Mouse (Mus musculus) forebrain, embryonic 12.5 days (tissue): ENCODE data around the gene Rhox3a. TPM values are rescaled to one million over a fixed set of nuclear protein-coding genes. Genes with fewer than 3 reads are reported as not detected.
"Not testable (repeated sequence)": the region's sequence is repeated elsewhere in the genome, so short reads cannot be mapped to it uniquely, and the experiment has no call there.

ENCODE experiments used
- ATAC-seq: fragments of 200-750 bp; cut with Nextera tagmentation; 2 replicates; pipeline ENCODE4 v1.8.0; 2017; ENCODE audit warnings: moderate TSS enrichment; ENCODE audit not compliant: low FRiP score
- H3K27ac ChIP-seq: fragments of 300-500 bp; sonication (generic); 2 replicates; pipeline ENCODE4 v1.5.1; 2016; ENCODE audit warnings: mild to moderate bottlenecking
- H3K27me3 ChIP-seq: fragments of 300-500 bp; sonication (generic); 2 replicates; pipeline ENCODE4 v1.6.1; 2016; ENCODE audit warnings: mild to moderate bottlenecking
- H3K36me3 ChIP-seq: fragments of 300-500 bp; sonication (generic); replicated peaks from 2 replicates; pipeline ENCODE4 v1.6.1; 2016; ENCODE audit warnings: mild to moderate bottlenecking
- H3K4me1 ChIP-seq: fragments of 300-500 bp; sonication (generic); 2 replicates; pipeline ENCODE4 v1.6.1; 2016
- H3K4me2 ChIP-seq: fragments of 300-500 bp; sonication (generic); 2 replicates; pipeline ENCODE4 v1.6.1; 2016; ENCODE audit warnings: mild to moderate bottlenecking, moderate library complexity
- H3K4me3 ChIP-seq: fragments of 300-500 bp; sonication (generic); replicated peaks from 2 replicates; pipeline ENCODE4 v1.5.1; 2016; ENCODE audit warnings: mild to moderate bottlenecking
- H3K9ac ChIP-seq: fragments of 300-500 bp; sonication (generic); 2 replicates; pipeline ENCODE4 v1.6.1; 2016; ENCODE audit warnings: mild to moderate bottlenecking
- H3K9me3 ChIP-seq: fragments of 300-500 bp; sonication (generic); 2 replicates; pipeline ENCODE4 v1.6.1; 2016
- WGBS: fragments of 180-500 bp; shearing (Covaris S2); methylation state at CpG from one replicate; pipeline ENCODE4 v1.1.7; 2016; 5-methylcytosine and 5-hydroxymethylcytosine counted together
- polyA plus RNA-seq: library from polyadenylated mRNA; unstranded; fragments of >200 nt; fragmentation: Nextera tagmentation; extraction: Ambion mirVana; gene quantifications from 2 replicates; pipeline ENCODE4 v1.2.1, GENCODE M21; 2016

Rhox3a gene
- not detected in 2 replicates for polyA plus RNA-seq

DNA sequence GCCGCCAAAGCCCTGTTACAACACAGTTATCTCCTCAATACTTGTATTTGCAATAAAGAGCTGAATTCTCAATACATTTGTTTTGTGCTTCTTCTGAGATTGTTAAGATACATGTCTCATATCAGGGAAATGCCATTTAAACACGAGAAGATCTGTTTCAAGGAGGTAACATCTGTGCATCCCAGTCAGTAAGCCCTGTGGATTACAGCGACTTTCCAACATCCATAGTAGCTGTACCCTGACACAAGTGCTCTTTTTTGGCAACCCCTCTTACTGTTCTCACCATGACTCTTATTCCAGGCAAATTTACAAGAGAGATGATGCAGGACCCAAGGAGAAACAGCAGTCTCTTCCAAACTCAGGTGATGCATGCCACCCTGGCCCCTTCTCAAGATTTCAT lies at the start of gene Rhox3a:
Rhox3a (plus strand) TSS at position 301 of the 400 bp plus-strand sequence.
- H3K4me2 ChIP-seq, H3K4me1 ChIP-seq, H3K36me3 ChIP-seq, H3K9me3 ChIP-seq, H3K4me3 ChIP-seq, H3K27ac ChIP-seq, H3K9ac ChIP-seq, H3K27me3 ChIP-seq, ATAC-seq: not testable (repeated sequence)
- WGBS: 73% methylated on average over 1 of the region's 3 CpGs

DNA sequence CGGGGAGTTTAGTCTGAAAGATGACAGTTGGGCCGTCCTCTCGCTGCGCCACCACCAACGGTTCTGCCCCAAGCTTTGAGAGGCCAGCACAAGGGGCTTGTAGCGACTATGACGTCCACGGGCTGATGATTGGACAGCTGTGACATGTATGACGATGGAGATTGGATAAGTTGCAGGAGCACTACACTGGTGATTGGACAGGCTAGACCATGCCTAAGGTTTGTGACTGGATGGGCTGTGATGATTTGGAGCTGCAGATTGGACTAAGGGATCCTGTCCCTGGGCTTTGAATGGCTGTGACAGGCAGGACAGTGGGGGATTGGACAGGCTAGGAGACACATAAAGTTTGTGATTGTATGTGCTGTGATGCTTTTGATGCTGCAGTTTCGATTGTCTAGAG lies 38.8 kb upstream of the Rhox3a start, which contains the start of gene Gm9:
Gm9 (minus strand) TSS at position 101 of the 400 bp plus-strand sequence.
- no peak for ATAC-seq
- 89% methylated on average over 10 of the region's 10 CpGs for WGBS
- Histone ChIP-seq H3K27ac (no peak within 1 kb of the TSS), H3K4me1 (no peaks in the 10 kb centered on the region), H3K27me3 (no peaks in the 10 kb centered on the region), H3K36me3 (no peaks in the 10 kb centered on the region), H3K9ac (no peak within 1 kb of the TSS), H3K4me3 (no peak within 1 kb of the TSS), H3K9me3 (no peaks in the 10 kb centered on the region), H3K4me2 (no peak within 1 kb of the TSS)

DNA sequence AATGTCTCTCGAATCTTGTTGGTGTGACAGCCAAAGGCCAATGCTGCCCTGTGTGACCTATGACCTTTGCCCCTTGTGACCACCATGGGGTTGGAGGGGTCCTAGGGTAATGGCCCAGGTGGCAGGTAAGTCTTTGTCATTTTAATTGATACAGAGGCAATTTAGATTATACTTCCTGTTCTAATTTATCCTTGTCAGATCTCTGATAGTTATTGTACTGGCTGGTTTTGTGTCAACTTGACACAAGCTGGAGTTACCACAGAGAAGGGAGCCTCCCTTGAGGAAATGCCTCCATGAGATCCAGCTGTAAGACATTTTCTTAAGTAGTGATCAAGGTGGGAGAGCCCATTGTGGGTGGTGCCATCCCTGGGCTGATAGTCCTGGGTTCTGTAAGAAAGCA lies 27.6 kb upstream of the Rhox3a start, which contains the start of gene Rhox1:
Rhox1 (minus strand) TSS at position 101 of the 400 bp plus-strand sequence.
- H3K36me3 ChIP-seq, ATAC-seq, H3K9ac ChIP-seq, H3K27ac ChIP-seq, H3K4me1 ChIP-seq, H3K4me3 ChIP-seq, H3K9me3 ChIP-seq, H3K4me2 ChIP-seq, H3K27me3 ChIP-seq: not testable (repeated sequence)
- 84% methylated on average over 1 of the region's 1 CpGs for WGBS

DNA sequence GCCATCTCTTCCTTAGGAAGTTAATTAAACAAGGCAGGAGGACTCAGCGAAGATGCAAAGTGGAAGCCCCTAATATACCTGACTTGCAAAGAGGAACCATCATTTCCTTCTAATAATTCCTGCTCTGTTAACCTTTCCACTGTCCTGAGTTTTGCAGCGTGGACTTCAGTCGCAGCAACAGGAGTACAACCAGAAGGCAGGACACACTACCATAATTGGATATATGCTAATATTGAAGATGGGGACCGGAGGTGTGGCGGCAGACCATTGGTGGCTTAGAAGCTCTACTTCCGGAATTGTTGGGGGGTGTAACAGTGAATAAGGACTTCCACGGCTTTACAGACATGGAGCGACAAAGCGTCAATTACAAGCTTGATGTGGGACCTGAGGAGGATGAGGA lies 5.0 kb upstream of the Rhox3a start, which contains the start of gene Rhox2a:
Rhox2a (plus strand) TSS at position 301 of the 400 bp plus-strand sequence.
- H3K9ac ChIP-seq, H3K4me3 ChIP-seq, H3K4me2 ChIP-seq, H3K27me3 ChIP-seq, H3K27ac ChIP-seq, H3K9me3 ChIP-seq, H3K36me3 ChIP-seq, ATAC-seq, H3K4me1 ChIP-seq: not testable (repeated sequence)
- 86% methylated on average over 1 of the region's 9 CpGs for WGBS

DNA sequence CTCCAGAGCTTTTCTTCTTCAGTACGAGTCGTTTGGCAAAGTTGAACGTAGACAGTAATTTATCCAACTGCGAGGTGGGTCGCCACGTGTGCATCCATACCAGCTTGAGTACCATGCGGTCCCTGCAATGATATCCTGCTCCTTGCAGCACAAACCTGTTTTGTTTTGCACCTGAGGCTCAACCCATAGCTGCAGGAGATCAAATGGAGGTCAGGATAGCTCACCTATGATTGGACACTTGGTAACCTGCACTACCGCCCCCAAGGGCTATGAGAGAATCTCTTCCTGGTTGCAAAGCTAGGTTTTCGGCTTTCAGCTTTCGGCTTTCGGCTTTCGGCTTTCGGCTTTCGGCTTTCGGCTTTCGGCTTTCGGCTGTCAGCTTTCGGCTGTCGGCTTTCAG lies 15.3 kb downstream of the Rhox3a start, which contains the start of gene Rhox4a:
Rhox4a (plus strand) TSS at position 301 of the 400 bp plus-strand sequence.
- not testable (repeated sequence) for H3K4me1 ChIP-seq, H3K4me2 ChIP-seq, H3K9me3 ChIP-seq, H3K4me3 ChIP-seq, H3K27me3 ChIP-seq, H3K27ac ChIP-seq, ATAC-seq, H3K9ac ChIP-seq, H3K36me3 ChIP-seq
- 94% methylated on average over 10 of the region's 19 CpGs for WGBS

Other genes starting within 250 kb of the Rhox3a start
- not detected in 2 replicates for gene Sowahd, start 201.1 kb upstream of the Rhox3a start, polyA plus RNA-seq
- 451 and 481 TPM in 2 replicates for gene Rpl39, start 164.5 kb upstream of the Rhox3a start, polyA plus RNA-seq
- gene Upf3b, start 139.6 kb upstream of the Rhox3a start, polyA plus RNA-seq: 29.7 and 30.1 TPM in 2 replicates
- 25.5 and 27.2 TPM in 2 replicates for gene Nkap, start 123.1 kb upstream of the Rhox3a start, polyA plus RNA-seq
- gene Akap14, start 81.1 kb upstream of the Rhox3a start, polyA plus RNA-seq: 0.14 and 0.24 TPM in 2 replicates
- 362 and 392 TPM in 2 replicates for gene Ndufa1, start 58.8 kb upstream of the Rhox3a start, polyA plus RNA-seq
- gene Rnf113a1, start 58.7 kb upstream of the Rhox3a start, polyA plus RNA-seq: 14.4 and 15.3 TPM in 2 replicates
- gene Gm9, start 38.9 kb upstream of the Rhox3a start, polyA plus RNA-seq: not detected in 2 replicates
- gene Rhox1, start 27.7 kb upstream of the Rhox3a start, polyA plus RNA-seq: not detected in 2 replicates
- gene Rhox2a, start 4.9 kb upstream of the Rhox3a start, polyA plus RNA-seq: not detected in 2 replicates
- gene Rhox4a, start 15.4 kb downstream of the Rhox3a start, polyA plus RNA-seq: not detected in 2 replicates
- gene Rhox3a2, start 130.1 kb downstream of the Rhox3a start, polyA plus RNA-seq: not detected in 2 replicates
- gene Rhox4a2, start 140.9 kb downstream of the Rhox3a start, polyA plus RNA-seq: 0.69 TPM in 1 of 2 replicates, not detected in the other
- gene Rhox2b, start 162.1 kb downstream of the Rhox3a start, polyA plus RNA-seq: not detected in 2 replicates
- 0.24 and 0.27 TPM in 2 replicates for gene Rhox4b, start 182.6 kb downstream of the Rhox3a start, polyA plus RNA-seq
- gene Rhox2c, start 203.8 kb downstream of the Rhox3a start, polyA plus RNA-seq: 0.54 and 0.70 TPM in 2 replicates
- not detected in 2 replicates for gene Rhox3c, start 208.7 kb downstream of the Rhox3a start, polyA plus RNA-seq
- gene Rhox4c, start 230.4 kb downstream of the Rhox3a start, polyA plus RNA-seq: not detected in 2 replicates
- gene Rhox2d, start 243.5 kb downstream of the Rhox3a start, polyA plus RNA-seq: not detected in 2 replicates